Mouse (Mus musculus) cortical plate, adult 2 months (tissue): Measurements from ENCODE around the gene Dynll2.

ENCODE experiments used
- CTCF ChIP-seq: fragments of 200-500 bp; IDR thresholded peaks from 2 replicates; pipeline ENCODE4 v1.5.1; 2011; ENCODE audit warnings: mild to moderate bottlenecking, control low read depth, low read length; ENCODE audit not compliant: insufficient read depth; ENCODE audit errors: extremely low read depth
- POLR2A ChIP-seq: fragments of 200-500 bp; IDR thresholded peaks from 2 replicates; pipeline ENCODE4 v1.6.1; 2011; ENCODE audit warnings: mild to moderate bottlenecking, low read length, control low read depth; ENCODE audit not compliant: insufficient read depth; ENCODE audit errors: extremely low read depth

DNA sequence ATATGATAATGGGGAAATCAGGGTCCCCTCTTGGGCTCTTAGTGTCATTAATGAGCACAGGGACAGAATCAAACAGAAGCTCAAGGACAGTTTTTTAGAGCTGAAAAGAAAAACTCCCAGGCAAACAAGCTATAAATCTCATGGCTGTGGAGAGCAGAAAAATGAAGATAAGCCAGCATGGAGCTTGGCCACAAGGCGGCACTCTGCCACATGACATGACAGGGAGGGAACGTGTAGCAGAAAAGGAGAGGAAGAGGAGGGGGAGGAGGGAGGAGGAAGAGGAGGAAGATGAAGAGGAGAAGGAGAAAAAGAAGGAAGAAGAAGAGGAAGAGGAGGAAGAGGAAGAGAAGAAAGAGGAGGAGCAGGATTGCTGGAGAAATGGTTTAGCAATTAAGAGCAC is 37.3 kb downstream of the Dynll2 start:
- TF ChIP-seq CTCF (peak; percentile 49), POLR2A (no peak)
